Mouse (Mus musculus): ENCODE data around the gene Ckb. TPM values are rescaled to one million over a fixed set of nuclear protein-coding genes. Genes with fewer than 3 reads are reported as not detected.

Ckb gene
- total and polyA plus RNA-seq, 3 experiments, result 0.54 to 3.7 TPM; not detected in 1

DNA sequence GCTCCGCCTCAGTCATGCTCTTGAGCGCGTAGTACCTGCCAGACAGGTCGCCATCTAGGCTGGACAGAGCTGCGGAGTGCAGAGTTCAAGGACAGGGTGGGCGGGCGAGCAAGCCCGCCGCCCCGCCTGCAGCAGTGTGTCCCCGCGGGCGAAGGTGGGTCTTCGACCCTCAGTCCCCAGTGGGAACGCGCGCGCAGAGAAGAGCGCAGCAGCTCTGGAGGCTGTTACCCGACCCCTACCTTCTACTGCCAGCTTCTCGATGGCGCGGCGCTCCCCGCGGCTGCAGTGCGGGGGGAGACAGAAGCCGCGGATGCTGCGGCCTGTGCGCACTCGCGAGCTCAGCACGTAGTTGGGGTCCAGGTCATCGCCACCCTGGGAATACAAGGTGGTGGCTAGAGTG, 1.2 kb downstream of the Ckb start:
- dilution Hi-C loops (cut with MboI; ENCODE audit: extremely low pct_ligation_motif_present, extremely low pct_unique_long_range_greater_than_20kb, low sequenced_read_pairs), result no loop called here
- Histone ChIP-seq H3K4me3 (replicated peaks in 1 of 3; ENCODE audit: low read depth in 2 of 3, low read length in 2 of 3, poor library complexity in 1 of 3) (no peak overlapping the region), H3K4me1 (ENCODE audit: control insufficient read depth in 1 of 2, insufficient read depth in 2 of 2) (peaks cover 15 to 49% of the 10 kb centered on the region in 2 experiments), H3K9me3 (replicated peaks; ENCODE audit: low read length) (peaks cover 11% of the 10 kb centered on the region), H3K79me2 (replicated peaks; ENCODE audit: control insufficient read depth, extremely low read depth, insufficient read depth, poor library complexity, severe bottlenecking) (no peaks in the 10 kb centered on the region), H3K36me3 (replicated peaks in 1 of 2; ENCODE audit: control insufficient read depth in 1 of 2, insufficient read depth in 1 of 2, low read length in 1 of 2) (no peaks in the 10 kb centered on the region), H3K9ac (ENCODE audit: insufficient read depth, low read depth) (no peak overlapping the region), H3K27me3 (replicated peaks) (no peaks in the 10 kb centered on the region), H3K4me2 (ENCODE audit: insufficient read depth, low read depth, poor library complexity, severe bottlenecking) (no peak overlapping the region), H3K27ac (ENCODE audit: insufficient read depth, low read depth) (no peak overlapping the region)
- in situ Hi-C loops (cut with MboI; ENCODE audit: low pct_ligation_motif_present, low pct_unique_long_range_greater_than_20kb, low sequenced_read_pairs), result no loop called here
- DNase-seq (ENCODE audit: extremely low read depth), result no peak
- TF ChIP-seq USF1 (IDR thresholded peaks at IDR 0.05; ENCODE audit: low read depth, low read length) (no peak), MAFK (IDR thresholded peaks at IDR 0.05; ENCODE audit: insufficient replicate concordance, low read length) (no peak), TBP (conservative IDR thresholded peaks at IDR 0.05; ENCODE audit: low read depth, low read length) (no peak), GABPA (IDR thresholded peaks at IDR 0.05; ENCODE audit: insufficient replicate concordance, low read depth, low read length) (no peak), HCFC1 (IDR thresholded peaks at IDR 0.05; ENCODE audit: low read depth, low read length) (no peak)

DNA sequence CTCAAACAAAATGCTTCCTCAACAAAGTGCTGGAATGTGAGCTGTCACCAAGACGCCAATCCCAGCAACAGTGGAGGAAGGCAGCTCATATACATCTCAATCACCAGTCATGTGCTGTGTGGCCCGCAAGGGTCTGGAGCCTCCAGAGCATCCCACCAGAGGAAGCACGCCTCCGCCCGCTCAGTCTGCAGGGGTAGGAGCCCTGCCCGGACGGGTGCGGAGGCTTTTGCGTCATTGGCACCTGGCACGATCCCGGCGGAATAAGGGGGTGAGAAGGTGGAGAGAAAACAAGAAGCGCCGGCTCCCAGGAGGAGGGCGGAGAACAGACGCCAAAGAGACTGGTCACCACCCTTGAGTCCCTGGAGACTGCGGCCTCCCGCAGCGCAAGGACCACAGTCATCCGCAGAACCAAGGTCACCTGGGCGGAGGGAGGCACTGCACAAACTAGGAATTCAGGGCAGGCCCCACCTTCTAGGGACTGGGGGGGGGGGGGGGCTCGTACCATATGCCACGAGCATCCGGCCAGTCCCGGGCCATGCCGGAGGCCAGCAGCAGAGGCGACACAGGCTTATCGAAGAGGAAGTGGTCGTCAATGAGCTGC, 1.7 kb downstream of the Ckb start:
- TF ChIP-seq ZNF384 (IDR thresholded peaks at IDR 0.05; ENCODE audit: low read depth, low read length) (no peak), SIN3A (IDR thresholded peaks at IDR 0.05; ENCODE audit: low read length) (no peak), TCF12 (IDR thresholded peaks at IDR 0.05; ENCODE audit: low read depth, low read length) (no peak), GABPA (IDR thresholded peaks at IDR 0.05; ENCODE audit: insufficient replicate concordance, low read depth, low read length) (no peak), MAX (IDR thresholded peaks at IDR 0.05; ENCODE audit: low read length) (no peak), ZMIZ1 (IDR thresholded peaks at IDR 0.05; ENCODE audit: low read depth, low read length) (no peak), POLR2AphosphoS2 (IDR thresholded peaks at IDR 0.05; ENCODE audit: low read depth, low read length) (no peak), SMC3 (IDR thresholded peaks at IDR 0.05; ENCODE audit: low read depth, low read length) (no peak), USF2 (conservative IDR thresholded peaks at IDR 0.05; ENCODE audit: low read depth, low read length) (no peak), MAZ (IDR thresholded peaks at IDR 0.05; ENCODE audit: low read depth, low read length) (no peak), CTCF (conservative IDR thresholded peaks at IDR 0.05 in 1 of 2, IDR thresholded peaks at IDR 0.05 in 1 of 2; ENCODE audit: low read depth in 2 of 2, low read length in 2 of 2) (no peak), ELF1 (IDR thresholded peaks at IDR 0.05; ENCODE audit: low read depth, low read length) (no peak), JUN (IDR thresholded peaks at IDR 0.05; ENCODE audit: insufficient read depth, low read depth, low read length) (no peak), UBTF (IDR thresholded peaks at IDR 0.05; ENCODE audit: low read depth, low read length) (no peak), PAX5 (IDR thresholded peaks at IDR 0.05; ENCODE audit: low read length) (no peak), ETS1 (conservative IDR thresholded peaks at IDR 0.05; ENCODE audit: low read depth, low read length) (no peak), MXI1 (IDR thresholded peaks at IDR 0.05; ENCODE audit: low read depth, low read length) (no peak), USF1 (IDR thresholded peaks at IDR 0.05; ENCODE audit: low read depth, low read length) (no peak), MYC (IDR thresholded peaks at IDR 0.05; ENCODE audit: low read depth, low read length) (no peak)
- no peak overlapping the region for H3K4me2 ChIP-seq (ENCODE audit: insufficient read depth, low read depth, poor library complexity, severe bottlenecking)
- no peak overlapping the region for H3K9ac ChIP-seq (ENCODE audit: insufficient read depth, low read depth)
- H3K27me3 ChIP-seq (replicated peaks), result no peaks in the 10 kb centered on the region
- in situ Hi-C loops (cut with MboI; ENCODE audit: low pct_ligation_motif_present, low pct_unique_long_range_greater_than_20kb, low sequenced_read_pairs) (no loop called here), dilution Hi-C loops (cut with MboI; ENCODE audit: extremely low pct_ligation_motif_present, extremely low pct_unique_long_range_greater_than_20kb, low sequenced_read_pairs) (no loop called here)
- no peaks in the 10 kb centered on the region for H3K79me2 ChIP-seq (replicated peaks; ENCODE audit: control insufficient read depth, extremely low read depth, insufficient read depth, poor library complexity, severe bottlenecking)
- no peak for DNase-seq (ENCODE audit: extremely low read depth)
- H3K9me3 ChIP-seq (replicated peaks; ENCODE audit: low read length), result peaks cover 11% of the 10 kb centered on the region
- H3K4me1 ChIP-seq (ENCODE audit: control insufficient read depth in 1 of 2, insufficient read depth in 2 of 2), result peaks cover 11 to 43% of the 10 kb centered on the region in 2 experiments
- no peak overlapping the region for H3K4me3 ChIP-seq (replicated peaks in 1 of 3; ENCODE audit: low read depth in 2 of 3, low read length in 2 of 3, poor library complexity in 1 of 3)
- H3K27ac ChIP-seq (ENCODE audit: insufficient read depth, low read depth), result no peak overlapping the region
- H3K36me3 ChIP-seq (replicated peaks in 1 of 2; ENCODE audit: control insufficient read depth in 1 of 2, insufficient read depth in 1 of 2, low read length in 1 of 2), result peaks cover 0 to 2% of the 10 kb centered on the region in 2 experiments

All from CH12.LX (cell line).